Mouse (Mus musculus): ENCODE results near the gene Osbpl6.

DNA sequence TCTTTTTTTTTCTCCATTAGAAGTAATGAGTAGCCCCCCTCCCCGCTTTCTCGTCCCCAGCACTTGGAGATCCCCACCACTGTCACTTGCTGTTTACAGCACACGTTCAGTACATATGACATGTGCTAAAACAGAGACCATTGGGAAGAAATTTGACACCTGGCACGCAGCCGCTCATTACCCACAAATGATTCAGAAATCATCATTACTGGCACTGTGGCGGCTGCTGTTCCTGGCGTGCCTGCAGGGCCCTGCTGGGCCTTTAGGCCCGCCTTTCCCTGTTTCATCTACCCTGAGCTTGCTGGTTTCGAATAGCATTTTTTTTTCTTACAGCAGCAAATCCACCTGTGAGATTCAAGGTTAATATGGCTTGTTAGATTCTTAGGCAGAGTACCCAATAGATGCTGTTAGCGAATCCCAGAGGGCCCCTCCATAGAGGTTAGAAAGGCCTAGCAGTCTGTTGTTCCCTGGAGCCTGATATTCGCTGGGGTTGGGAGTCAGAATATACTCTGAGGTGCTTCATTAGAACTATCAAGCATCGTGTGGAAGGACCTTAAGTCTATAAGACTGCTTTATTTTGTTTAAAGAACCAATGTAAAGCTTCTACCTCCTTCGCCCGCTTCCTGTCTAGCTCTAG lies 126.3 kb downstream of the Osbpl6 start:
- TF ChIP-seq CTCF (IDR thresholded peaks at IDR 0.05; ENCODE audit: control insufficient read depth, insufficient read depth, insufficient replicate concordance, low read depth, low read length), result no peak
- TF ChIP-seq POLR2A (IDR thresholded peaks at IDR 0.05; ENCODE audit: control insufficient read depth, low read depth, low read length), result no peak

All from testis, adult 2 months (tissue).